Mouse (Mus musculus) megakaryocyte, embryonic 14.5 days (primary cell): Measurements from ENCODE around the gene Rdh8.

Source experiments
- FLI1 ChIP-seq: IDR thresholded peaks from 2 replicates; pipeline ENCODE4 v1.6.1; 2012; ENCODE audit warnings: low read length, inconsistent platforms, mixed read lengths
- GATA1 ChIP-seq: IDR thresholded peaks from 3 replicates; pipeline ENCODE4 v1.6.1; 2012; ENCODE audit warnings: mixed read lengths, low read length, inconsistent platforms, borderline replicate concordance

GRCm38 (mm10) chr9:20872991-20873390 lies 54.7 kb downstream of the Rdh8 start:
- TF ChIP-seq GATA1, result no peak
- no peak for TF ChIP-seq FLI1
